In the genomic region with DNA sequence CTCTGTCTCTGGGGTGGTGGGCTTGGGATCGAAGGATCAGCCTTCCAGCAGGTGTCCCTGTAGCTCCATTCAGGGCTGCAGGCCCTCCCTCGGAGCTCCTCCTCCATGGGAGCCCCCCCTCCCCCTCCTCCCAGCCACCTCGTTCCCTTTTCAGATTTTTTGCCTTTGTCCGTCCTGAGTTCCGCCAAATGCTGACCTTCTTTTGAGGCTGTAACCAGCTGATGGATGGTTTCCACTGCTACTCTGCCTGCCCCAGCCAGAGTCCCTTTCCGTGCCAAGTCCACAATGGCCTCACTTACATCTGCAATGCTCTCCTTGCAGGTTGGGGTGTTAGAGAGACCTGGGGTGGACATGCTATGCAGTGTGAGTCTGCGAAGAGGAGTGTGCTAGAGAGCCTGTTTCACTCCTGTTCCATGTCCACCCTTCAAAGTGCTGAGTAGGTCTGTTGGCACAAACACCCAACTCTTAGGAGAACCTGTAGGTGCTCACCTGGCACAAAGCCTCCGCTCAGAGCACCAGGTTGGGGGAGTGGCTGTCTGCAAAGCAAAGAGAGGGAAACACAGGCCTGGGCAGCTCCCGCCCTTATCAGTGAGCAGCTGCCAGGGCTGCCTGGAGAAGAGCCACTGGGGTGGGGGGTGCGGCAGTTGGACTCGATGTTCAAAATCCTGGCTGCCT, we compare ENCODE assay signal across 9 mouse cellular contexts. TPM values are rescaled to one million over a fixed set of nuclear protein-coding genes. Genes with fewer than 3 reads are reported as not detected.
DNase-seq lines count a peak whose midpoint lies in the region; ATAC-seq and TF ChIP-seq lines count a peak whose summit lies in the region.
"Had no signal": no experiment of that assay in that cellular context is flagged by ENCODE, and none has a peak within 500 bp of the region (broad histone marks: within the 10 kb centered on the region; RNA-seq: fewer than 3 reads in every experiment).

No protein-coding gene starts in this region.

- intact Hi-C loops in heart, postnatal 25 days (cut with DNase I), result no loop called here

- H3K4me2 ChIP-seq in kidney, postnatal 0 days (ENCODE audit: low read length), result no peak overlapping the region

- H3K9ac ChIP-seq in kidney, postnatal 0 days (ENCODE audit: low read depth, low read length), result no peak overlapping the region

- ATAC-seq in kidney, postnatal 0 days (replicated peaks; ENCODE audit: low FRiP score, low read depth), result no peak
- ATAC-seq: Patski had no signal

- peaks cover 35% of the 10 kb centered on the region for H3K4me1 ChIP-seq in kidney, postnatal 0 days (replicated peaks; ENCODE audit: insufficient read depth, low read length)

- WGBS in kidney, postnatal 0 days, result 33% methylated on average over 11 of the region's 11 CpGs

- TF ChIP-seq CTCF in kidney, postnatal 0 days (IDR thresholded peaks at IDR 0.05; ENCODE audit: low read depth), result peak; percentile 54

- no peak overlapping the region for H3K4me3 ChIP-seq in kidney, postnatal 0 days (replicated peaks; ENCODE audit: low read depth, low read length)

- H3K27me3 ChIP-seq in kidney, postnatal 0 days (ENCODE audit: insufficient read depth, low read length), result no peaks in the 10 kb centered on the region
- H3K27me3 ChIP-seq: Patski had no signal

- DNase-seq in heart, adult 11 months, result peak; percentile 94
- DNase-seq in heart, postnatal 25 days (ENCODE audit: low spot score), result no peak
- peak; percentile 27 for DNase-seq in MEL-GATA-1-ER (ENCODE audit: extremely low read depth, low read depth)
- peak; percentile 30 for DNase-seq in fat pad, adult 2 months (ENCODE audit: extremely low read depth, low read depth, low spot score)
- DNase-seq in kidney, postnatal 0 days (ENCODE audit: low spot score), result no peak
- DNase-seq in ovary, postnatal 36 days (ENCODE audit: low spot score), result peak; percentile 75
- no peak for DNase-seq in thymus, postnatal 14 days
- DNase-seq in thymus, postnatal 0 days (ENCODE audit: low spot score), result no peak

- peak overlapping the region; percentile 84 for H3K27ac ChIP-seq in kidney, postnatal 0 days

- no peaks in the 10 kb centered on the region for H3K9me3 ChIP-seq in kidney, postnatal 0 days (replicated peaks; ENCODE audit: low read length)

- H3K36me3 ChIP-seq in kidney, postnatal 0 days (ENCODE audit: insufficient read depth, low read length), result no peaks in the 10 kb centered on the region

RNA-seq across cellular contexts. Expression of a gene that starts 9.5 kb away (rescaled TPM):
- total RNA-seq in heart, postnatal 25 days (2021), result 1 to 10 TPM; 4.7 to 6.3 TPM
- 1.6 and 2.1 TPM in 2 replicates for polyA plus RNA-seq in kidney, postnatal 0 days (2015; fragmentation: Nextera tagmentation; extraction: Ambion mirVana)
- polyA plus RNA-seq in thymus, postnatal 0 days (2015; fragmentation: Nextera tagmentation; extraction: Ambion mirVana), result 0.39 and 1.3 TPM in 2 replicates

Comparison
In these comparisons a context has a peak if more than half of its experiments do, and no peak if none do; other contexts are left out.
1. DNase-seq: peak in heart, adult 11 months (single experiment), MEL-GATA-1-ER (single experiment), fat pad, adult 2 months (single experiment) and ovary, postnatal 36 days (single experiment); none in heart, postnatal 25 days (single experiment), kidney, postnatal 0 days (single experiment), thymus, postnatal 14 days (single experiment) and thymus, postnatal 0 days (single experiment).